8 mouse cellular contexts compared by ENCODE assay signal in the genomic region with DNA sequence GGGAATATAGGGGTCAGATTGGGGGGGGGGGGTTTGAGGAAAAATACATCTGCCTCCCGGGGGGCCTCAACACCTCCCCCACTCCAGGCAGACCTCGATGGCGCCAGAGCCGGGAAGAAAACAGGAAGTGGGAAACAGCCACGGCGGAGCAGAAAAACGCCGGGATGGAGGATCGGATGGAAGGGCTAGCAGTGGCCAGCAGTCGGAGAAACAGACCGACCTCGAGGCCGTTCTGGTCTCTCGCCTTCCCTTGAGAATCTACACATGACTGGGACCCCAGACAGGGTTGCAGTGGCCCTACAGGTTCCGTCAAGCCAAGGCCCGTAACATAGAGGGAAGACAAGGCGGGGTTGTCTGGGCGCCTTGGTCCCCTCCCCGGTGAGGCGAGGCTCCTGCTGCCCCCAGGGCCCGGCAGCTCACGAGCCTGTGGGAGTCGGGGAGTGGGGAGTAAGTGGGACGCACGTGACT. TPM values are rescaled to one million over a fixed set of nuclear protein-coding genes. Genes with fewer than 3 reads are reported as not detected.
DNase-seq lines count a peak whose midpoint lies in the region; ATAC-seq and TF ChIP-seq lines count a peak whose summit lies in the region.

No protein-coding gene starts in this region.

- no peak for DNase-seq in heart, adult 2 months
- no peak for DNase-seq in heart, postnatal 14 days
- DNase-seq in embryonic facial prominence, embryonic 14.5 days (ENCODE audit: low spot score) = no peak
- peak; percentile 61 for DNase-seq in kidney, postnatal 0 days (ENCODE audit: low spot score)
- DNase-seq in midbrain, postnatal 0 days (ENCODE audit: low spot score) = no peak
- no peak for DNase-seq in thymus, postnatal 4 days

- H3K79me2 ChIP-seq in heart, adult 2 months (replicated peaks; ENCODE audit: control insufficient read depth, insufficient read depth, low read length) = peaks cover 7% of the 10 kb centered on the region; the same call in 1 of the 2 replicates

- H3K36me3 ChIP-seq in heart, adult 2 months (ENCODE audit: control insufficient read depth, insufficient read depth, low read length) = no peaks in the 10 kb centered on the region; the same call in 1 of the 2 replicates
- peaks cover 45% of the 10 kb centered on the region for H3K36me3 ChIP-seq in E14TG2a.4 (ENCODE audit: insufficient read depth, low read length)
- peaks cover 26% of the 10 kb centered on the region for H3K36me3 ChIP-seq in embryonic facial prominence, embryonic 14.5 days (ENCODE audit: control insufficient read depth, insufficient read depth, low read length)
- H3K36me3 ChIP-seq in kidney, postnatal 0 days (ENCODE audit: insufficient read depth, low read length) = peaks cover 18% of the 10 kb centered on the region
- H3K36me3 ChIP-seq in midbrain, postnatal 0 days (ENCODE audit: insufficient read depth, low read length) = no peaks in the 10 kb centered on the region

- peak overlapping the region; percentile 66 for H3K4me2 ChIP-seq in embryonic facial prominence, embryonic 14.5 days (ENCODE audit: low read depth, low read length)
- H3K4me2 ChIP-seq in kidney, postnatal 0 days (ENCODE audit: low read length) = peak overlapping the region; percentile 81
- H3K4me2 ChIP-seq in midbrain, postnatal 0 days (ENCODE audit: low read depth, low read length, poor library complexity, severe bottlenecking) = peak overlapping the region; percentile 99

- TF ChIP-seq EP300 in heart, adult 2 months (IDR thresholded peaks at IDR 0.05; ENCODE audit: insufficient read depth, low read depth, low read length) = no peak

- intact Hi-C loops in heart, adult 2 months (cut with DNase I) = loop anchor here (5.0 kb wide), 2 partner anchors 128 to 148 kb away; a partner anchor contains a TSS
- intact Hi-C loops in heart, postnatal 14 days (cut with DNase I) = loop anchor here (1.0 kb wide), 1 partner anchor 29 kb away; no protein-coding TSS in a partner anchor

- H3K4me3 ChIP-seq in heart, adult 2 months = peak overlapping the region; percentile 96
- H3K4me3 ChIP-seq in E14TG2a.4 (replicated peaks; ENCODE audit: low read length) = peak overlapping the region; percentile 98
- peak overlapping the region; percentile 93 for H3K4me3 ChIP-seq in embryonic facial prominence, embryonic 14.5 days (ENCODE audit: low read depth, low read length)
- H3K4me3 ChIP-seq in kidney, postnatal 0 days (replicated peaks; ENCODE audit: low read depth, low read length) = peak overlapping the region; percentile 97
- peak overlapping the region; percentile 83 for H3K4me3 ChIP-seq in midbrain, postnatal 0 days (ENCODE audit: low read depth, low read length)

- no peaks in the 10 kb centered on the region for H3K9me3 ChIP-seq in E14TG2a.4 (ENCODE audit: low read length)
- no peaks in the 10 kb centered on the region for H3K9me3 ChIP-seq in embryonic facial prominence, embryonic 14.5 days (ENCODE audit: control insufficient read depth, low read length)
- no peaks in the 10 kb centered on the region for H3K9me3 ChIP-seq in kidney, postnatal 0 days (replicated peaks; ENCODE audit: low read length)
- H3K9me3 ChIP-seq in midbrain, postnatal 0 days (ENCODE audit: low read length) = no peaks in the 10 kb centered on the region

- 0% methylated on average over 25 of the region's 25 CpGs for WGBS in heart, adult 2 months
- under 1% methylated on average over 19 of the region's 25 CpGs for whole genome bisulfite sequencing in embryonic facial prominence, embryonic 14.5 days
- under 1% methylated on average over 25 of the region's 25 CpGs for WGBS in kidney, postnatal 0 days
- WGBS in midbrain, postnatal 0 days = 2% methylated on average over 23 of the region's 25 CpGs

- H3K27me3 ChIP-seq in heart, adult 2 months (ENCODE audit: control insufficient read depth, insufficient read depth, low read length) = no peaks in the 10 kb centered on the region
- no peaks in the 10 kb centered on the region for H3K27me3 ChIP-seq in E14TG2a.4 (ENCODE audit: insufficient read depth, low read length)
- H3K27me3 ChIP-seq in embryonic facial prominence, embryonic 14.5 days (replicated peaks; ENCODE audit: control insufficient read depth, insufficient read depth, low read length) = no peaks in the 10 kb centered on the region
- no peaks in the 10 kb centered on the region for H3K27me3 ChIP-seq in kidney, postnatal 0 days (ENCODE audit: insufficient read depth, low read length)
- H3K27me3 ChIP-seq in midbrain, postnatal 0 days (ENCODE audit: insufficient read depth, low read length) = no peaks in the 10 kb centered on the region

- H3K4me1 ChIP-seq in heart, adult 2 months (ENCODE audit: control insufficient read depth, insufficient read depth, low read length) = peaks cover 15% of the 10 kb centered on the region
- peaks cover 68% of the 10 kb centered on the region for H3K4me1 ChIP-seq in E14TG2a.4 (replicated peaks; ENCODE audit: low read depth, low read length)
- peaks cover 25% of the 10 kb centered on the region for H3K4me1 ChIP-seq in embryonic facial prominence, embryonic 14.5 days (ENCODE audit: control insufficient read depth, insufficient read depth, low read length)
- peaks cover 36% of the 10 kb centered on the region for H3K4me1 ChIP-seq in kidney, postnatal 0 days (replicated peaks; ENCODE audit: insufficient read depth, low read length)
- H3K4me1 ChIP-seq in midbrain, postnatal 0 days (ENCODE audit: insufficient read depth, low read length) = peaks cover 28% of the 10 kb centered on the region; the same call in 1 of the 2 replicates

- no peak for TF ChIP-seq POLR2A in heart, adult 2 months (IDR thresholded peaks at IDR 0.05; ENCODE audit: insufficient read depth, low read depth, low read length)

- peak overlapping the region; percentile 98 for H3K27ac ChIP-seq in heart, adult 2 months
- peak overlapping the region; percentile 99 for H3K27ac ChIP-seq in embryonic facial prominence, embryonic 14.5 days (replicated peaks; ENCODE audit: low read depth, low read length)
- peak overlapping the region; percentile 96 for H3K27ac ChIP-seq in kidney, postnatal 0 days
- H3K27ac ChIP-seq in midbrain, postnatal 0 days (ENCODE audit: low read depth, low read length) = peak overlapping the region; percentile 79

- peak; percentile 13 for ATAC-seq in embryonic facial prominence, embryonic 14.5 days (ENCODE audit: low read depth)
- ATAC-seq in kidney, postnatal 0 days (replicated peaks; ENCODE audit: low FRiP score, low read depth) = no peak
- 0 out of 2 replicates have a peak, but pooled peaks have one; percentile 6 for ATAC-seq in midbrain, postnatal 0 days (ENCODE audit: low FRiP score)
- no peak for ATAC-seq in CD4-positive, CD25-positive, alpha-beta regulatory T cell, adult 4 months

- peak overlapping the region; percentile 96 for H3K9ac ChIP-seq in heart, adult 2 months (ENCODE audit: low read depth, low read length)
- peak overlapping the region; percentile 97 for H3K9ac ChIP-seq in embryonic facial prominence, embryonic 14.5 days (ENCODE audit: low read depth, low read length)
- peak overlapping the region; percentile 97 for H3K9ac ChIP-seq in kidney, postnatal 0 days (ENCODE audit: low read depth, low read length)
- H3K9ac ChIP-seq in midbrain, postnatal 0 days (replicated peaks; ENCODE audit: low read length, poor library complexity, severe bottlenecking) = peak overlapping the region; percentile 74

- TF ChIP-seq CTCF in heart, adult 2 months (IDR thresholded peaks at IDR 0.05) = no peak
- TF ChIP-seq CTCF in E14TG2a.4 (conservative IDR thresholded peaks at IDR 0.05; ENCODE audit: low read length) = no peak
- TF ChIP-seq CTCF in kidney, postnatal 0 days (IDR thresholded peaks at IDR 0.05; ENCODE audit: low read depth) = no peak; the same call in 1 of the 2 replicates
- TF ChIP-seq CTCF in midbrain, postnatal 0 days (IDR thresholded peaks at IDR 0.05) = no peak

RNA-seq across cellular contexts. Expression of a gene that starts 1.7 kb away (rescaled TPM):
- total RNA-seq in heart, adult 2 months (2021) = 10 to 100 TPM; 16.5 to 21.2 TPM
- polyA plus RNA-seq in heart, adult 2 months (2012; rRNA removed) = 11.9 and 17.1 TPM in 2 replicates
- 10 to 100 TPM; 32.8 to 33.2 TPM for total RNA-seq in heart, postnatal 14 days (2021)
- 23.3 and 26.0 TPM in 2 replicates for polyA plus RNA-seq in embryonic facial prominence, embryonic 14.5 days (2014; fragmentation: Nextera tagmentation; extraction: Ambion mirVana)
- polyA plus RNA-seq in kidney, postnatal 0 days (2015; fragmentation: Nextera tagmentation; extraction: Ambion mirVana) = 12.7 and 18.6 TPM in 2 replicates
- 15.8 TPM in 2 replicates for total RNA-seq in midbrain, postnatal 0 days (2014; rRNA removed)
- polyA plus RNA-seq in midbrain, postnatal 0 days (2015; fragmentation: Nextera tagmentation; extraction: Ambion mirVana) = 2.2 and 3.0 TPM in 2 replicates
- under 1 TPM; 0.22 to 0.42 TPM for polyA plus RNA-seq in CD4-positive, CD25-positive, alpha-beta regulatory T cell, adult 4 months (2017; shearing (Covaris generic))

RNA-seq across cellular contexts. Expression of a gene that starts 11.2 kb away (rescaled TPM):
- 10 to 100 TPM; 61.7 to 69.4 TPM for total RNA-seq in heart, adult 2 months (2021)
- polyA plus RNA-seq in heart, adult 2 months (2012; rRNA removed) = 105 and 123 TPM in 2 replicates
- 10 to 100 TPM; 58.6 to 66.6 TPM for total RNA-seq in heart, postnatal 14 days (2021)
- polyA plus RNA-seq in embryonic facial prominence, embryonic 14.5 days (2014; fragmentation: Nextera tagmentation; extraction: Ambion mirVana) = 14.3 and 14.8 TPM in 2 replicates
- polyA plus RNA-seq in kidney, postnatal 0 days (2015; fragmentation: Nextera tagmentation; extraction: Ambion mirVana) = 7.8 and 9.8 TPM in 2 replicates
- total RNA-seq in midbrain, postnatal 0 days (2014; rRNA removed) = 155 and 169 TPM in 2 replicates
- polyA plus RNA-seq in midbrain, postnatal 0 days (2015; fragmentation: Nextera tagmentation; extraction: Ambion mirVana) = 20.3 and 20.6 TPM in 2 replicates
- 10 to 100 TPM in 1 of 2 experiments, 1 to 10 TPM in 1; 8.9 to 11.3 TPM for polyA plus RNA-seq in CD4-positive, CD25-positive, alpha-beta regulatory T cell, adult 4 months (2017; shearing (Covaris generic))

RNA-seq across cellular contexts. Expression of a gene that starts 18.6 kb away (rescaled TPM):
- total RNA-seq in heart, adult 2 months (2021) = 10 to 100 TPM; 62.8 to 62.9 TPM
- polyA plus RNA-seq in heart, adult 2 months (2012; rRNA removed) = 37.7 and 41.6 TPM in 2 replicates
- 10 to 100 TPM; 71.2 to 78.7 TPM for total RNA-seq in heart, postnatal 14 days (2021)
- 48.8 and 49.0 TPM in 2 replicates for polyA plus RNA-seq in embryonic facial prominence, embryonic 14.5 days (2014; fragmentation: Nextera tagmentation; extraction: Ambion mirVana)
- polyA plus RNA-seq in kidney, postnatal 0 days (2015; fragmentation: Nextera tagmentation; extraction: Ambion mirVana) = 22.0 and 23.3 TPM in 2 replicates
- 145 and 146 TPM in 2 replicates for total RNA-seq in midbrain, postnatal 0 days (2014; rRNA removed)
- 26.8 and 31.9 TPM in 2 replicates for polyA plus RNA-seq in midbrain, postnatal 0 days (2015; fragmentation: Nextera tagmentation; extraction: Ambion mirVana)
- polyA plus RNA-seq in CD4-positive, CD25-positive, alpha-beta regulatory T cell, adult 4 months (2017; shearing (Covaris generic)) = 10 to 100 TPM; 24.1 to 27.2 TPM

RNA-seq across cellular contexts. Expression of a gene that starts 27.7 kb away (rescaled TPM):
- 1 to 10 TPM; 7.4 to 9.6 TPM for total RNA-seq in heart, adult 2 months (2021)
- 6.9 and 8.1 TPM in 2 replicates for polyA plus RNA-seq in heart, adult 2 months (2012; rRNA removed)
- 1 to 10 TPM; 8.0 to 9.1 TPM for total RNA-seq in heart, postnatal 14 days (2021)
- 4.1 and 4.4 TPM in 2 replicates for polyA plus RNA-seq in embryonic facial prominence, embryonic 14.5 days (2014; fragmentation: Nextera tagmentation; extraction: Ambion mirVana)
- polyA plus RNA-seq in kidney, postnatal 0 days (2015; fragmentation: Nextera tagmentation; extraction: Ambion mirVana) = 1.9 and 2.1 TPM in 2 replicates
- 8.1 and 9.5 TPM in 2 replicates for total RNA-seq in midbrain, postnatal 0 days (2014; rRNA removed)
- polyA plus RNA-seq in midbrain, postnatal 0 days (2015; fragmentation: Nextera tagmentation; extraction: Ambion mirVana) = 0.94 and 1.0 TPM in 2 replicates
- polyA plus RNA-seq in CD4-positive, CD25-positive, alpha-beta regulatory T cell, adult 4 months (2017; shearing (Covaris generic)) = 1 to 10 TPM; 2.8 to 3.0 TPM

RNA-seq across cellular contexts. Expression of a gene that starts 28.5 kb away (rescaled TPM):
- total RNA-seq in heart, adult 2 months (2021) = 10 to 100 TPM; 14.3 to 18.4 TPM
- 18.7 and 21.7 TPM in 2 replicates for polyA plus RNA-seq in heart, adult 2 months (2012; rRNA removed)
- 10 to 100 TPM; 17.9 to 19.2 TPM for total RNA-seq in heart, postnatal 14 days (2021)
- 8.3 and 9.4 TPM in 2 replicates for polyA plus RNA-seq in embryonic facial prominence, embryonic 14.5 days (2014; fragmentation: Nextera tagmentation; extraction: Ambion mirVana)
- 13.9 and 15.6 TPM in 2 replicates for polyA plus RNA-seq in kidney, postnatal 0 days (2015; fragmentation: Nextera tagmentation; extraction: Ambion mirVana)
- total RNA-seq in midbrain, postnatal 0 days (2014; rRNA removed) = 25.9 and 27.8 TPM in 2 replicates
- 17.7 and 18.7 TPM in 2 replicates for polyA plus RNA-seq in midbrain, postnatal 0 days (2015; fragmentation: Nextera tagmentation; extraction: Ambion mirVana)
- 10 to 100 TPM; 23.6 to 29.8 TPM for polyA plus RNA-seq in CD4-positive, CD25-positive, alpha-beta regulatory T cell, adult 4 months (2017; shearing (Covaris generic))

Comparison
In these comparisons a context has a peak if more than half of its experiments do, and no peak if none do; other contexts are left out.
1. ATAC-seq: peak in embryonic facial prominence, embryonic 14.5 days (single experiment) and midbrain, postnatal 0 days (single experiment); none in kidney, postnatal 0 days (single experiment) and CD4-positive, CD25-positive, alpha-beta regulatory T cell, adult 4 months (single experiment).
2. Peak in every context shown above with its lines, with median percentiles within 50 percentile points of each other: H3K27ac ChIP-seq, H3K4me3 ChIP-seq, H3K9ac ChIP-seq and H3K4me2 ChIP-seq.